Mouse (Mus musculus): ENCODE results near the gene Chd3.
A peak's percentile ranks its signal among the peaks of the same experiment; 100 is the strongest.
"Not testable (repeated sequence)": the region's sequence is repeated elsewhere in the genome, so short reads cannot be mapped to it uniquely, and the experiment has no call there.

The Chd3 gene

GRCm38 (mm10) chr11:69323667-69324111, 45.5 kb downstream of the Chd3 start, which contains the start of the genes Cntrob and Trappc1:
Gene Cntrob, minus strand, starts transcription at chr11:69323775.
Gene Trappc1, plus strand, starts transcription at chr11:69323980.
- DNase-seq (ENCODE audit: low spot score) = peak; percentile 96

- DNase-seq (ENCODE audit: low spot score) = no peak
Measured at GRCm38 (mm10) chr11:69322693-69323471, 46.3 kb downstream of the Chd3 start.

GRCm38 (mm10) chr11:69322010-69322409, 47.2 kb downstream of the Chd3 start:
- DNase-seq (ENCODE audit: low spot score) = no peak

GRCm38 (mm10) chr11:69321580-69321979, 47.6 kb downstream of the Chd3 start:
- DNase-seq (ENCODE audit: low spot score) = no peak

GRCm38 (mm10) chr11:69318000-69318399, 51.2 kb downstream of the Chd3 start:
- not testable (repeated sequence) for DNase-seq (ENCODE audit: low spot score)

DNA sequence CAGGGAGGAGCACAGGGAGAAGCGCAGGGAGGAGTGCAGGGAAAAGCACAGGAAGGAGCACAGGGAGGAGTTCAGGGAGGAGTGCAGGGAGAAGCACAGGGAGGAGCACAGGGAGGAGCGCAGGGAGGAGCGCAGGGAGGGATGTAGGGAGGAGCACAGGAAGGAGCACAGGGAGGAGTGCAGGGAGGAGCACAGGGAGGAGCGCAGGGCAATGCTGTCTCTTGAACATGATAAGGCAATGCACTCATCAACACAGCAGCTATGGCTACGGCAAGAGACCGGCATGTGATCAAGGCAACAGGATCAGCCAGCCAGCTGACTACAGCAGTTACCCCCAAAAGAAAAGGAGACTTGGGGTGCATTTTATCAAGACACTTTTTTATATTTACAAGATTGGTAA, 52.8 kb downstream of the Chd3 start:
- DNase-seq (ENCODE audit: low spot score) = no peak

DNA sequence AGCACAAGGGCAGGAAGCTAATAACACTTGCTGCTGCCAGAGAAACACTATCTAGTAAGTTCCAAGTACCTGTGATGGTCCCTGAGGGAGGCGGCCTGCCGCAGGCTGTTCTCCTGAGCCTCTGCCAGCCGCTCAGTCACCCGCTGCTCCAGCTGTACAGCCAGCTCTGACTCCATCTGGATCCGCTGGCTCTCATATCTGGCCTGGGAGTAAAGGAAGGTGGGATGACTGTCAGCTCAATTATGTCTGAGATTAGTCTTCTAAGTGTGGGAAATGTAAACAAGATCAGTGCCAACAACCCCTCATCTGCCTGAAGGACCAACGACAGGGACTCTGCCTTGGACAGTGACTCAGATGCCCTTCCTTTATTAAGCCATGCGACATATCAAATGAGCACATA, 57.9 kb downstream of the Chd3 start:
- DNase-seq (ENCODE audit: low spot score) = no peak

DNA sequence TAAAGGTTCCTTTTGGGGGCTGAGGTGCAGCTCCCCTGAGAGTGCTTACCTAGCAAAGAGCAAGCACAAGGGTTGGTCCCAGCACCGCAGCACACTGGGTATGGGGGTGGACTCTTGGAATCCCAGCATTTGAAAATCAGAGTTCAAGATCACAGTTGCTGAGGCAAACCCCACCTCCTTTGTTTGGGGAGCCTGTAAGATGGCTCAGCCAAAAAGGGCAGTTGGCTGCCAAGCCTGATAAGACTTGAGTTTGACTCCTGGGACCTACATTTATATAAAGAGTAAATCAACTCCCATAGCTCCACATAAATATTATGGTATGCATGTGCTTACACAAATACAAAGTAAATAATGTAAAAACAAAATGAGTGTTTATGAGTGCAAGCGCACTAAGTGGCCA, 63.2 kb downstream of the Chd3 start:
- no peak for DNase-seq (ENCODE audit: low spot score)

GRCm38 (mm10) chr11:69305291-69305690, 63.9 kb downstream of the Chd3 start:
- DNase-seq (ENCODE audit: low spot score) = no peak

- DNase-seq (ENCODE audit: low spot score) = no peak
Measured at GRCm38 (mm10) chr11:69302817-69303216, 66.4 kb downstream of the Chd3 start.

GRCm38 (mm10) chr11:69298231-69298630, 71.0 kb downstream of the Chd3 start:
- no peak for DNase-seq (ENCODE audit: low spot score)

DNA sequence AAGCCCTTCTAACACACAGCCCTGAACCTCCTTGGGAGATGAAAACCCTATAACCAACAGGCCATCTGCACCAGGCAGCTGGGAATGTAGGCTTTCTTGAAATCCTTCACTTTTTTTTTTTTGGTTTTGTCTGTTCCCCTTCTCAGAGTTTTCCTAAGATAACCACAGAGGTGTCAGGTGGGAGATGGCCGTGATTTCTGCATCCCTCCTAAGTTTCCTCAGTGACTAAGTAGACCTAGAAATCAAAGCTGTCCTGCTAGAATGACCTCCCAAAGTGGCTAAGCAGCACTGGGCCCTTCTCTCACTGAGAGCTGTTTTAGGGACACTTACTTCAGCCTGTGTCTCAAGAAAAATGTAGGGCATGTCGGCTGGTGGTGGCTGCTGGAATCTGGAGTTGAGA, 71.4 kb downstream of the Chd3 start:
- no peak for DNase-seq (ENCODE audit: low spot score)

DNA sequence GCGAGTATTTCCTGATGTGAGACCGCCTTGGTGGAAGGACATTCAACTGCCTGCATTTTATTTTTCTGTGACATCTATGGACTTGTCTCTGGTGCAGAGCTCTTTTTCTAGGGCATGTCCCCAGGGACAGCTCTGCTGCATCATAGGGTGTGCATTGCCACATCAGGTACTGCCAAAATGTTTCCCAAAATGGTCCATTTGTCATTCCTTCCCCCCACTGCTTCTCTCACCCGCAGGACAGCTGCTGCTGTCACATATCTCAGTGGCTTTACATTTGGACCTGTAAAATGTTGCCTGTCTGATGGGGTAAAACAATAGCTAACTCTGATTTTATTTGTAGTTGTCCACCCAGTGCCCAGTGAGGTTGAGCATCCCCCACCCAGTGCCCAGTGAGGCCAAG, 73.9 kb downstream of the Chd3 start:
- no peak for DNase-seq (ENCODE audit: low spot score)
